Mouse (Mus musculus) brain, embryonic 14.5 days (tissue): ENCODE measurements around the gene Pml.

ENCODE experiments used
- CTCF ChIP-seq: fragments of 200-500 bp; IDR thresholded peaks from 2 replicates; pipeline ENCODE4 v1.5.1; 2012; ENCODE audit warnings: inconsistent platforms, mild to moderate bottlenecking, moderate library complexity, borderline replicate concordance; ENCODE audit not compliant: insufficient read depth, insufficient read length; ENCODE audit errors: extremely low read depth
- POLR2A ChIP-seq: fragments of 200-500 bp; IDR thresholded peaks from 2 replicates; pipeline ENCODE4 v1.6.1; 2012; ENCODE audit warnings: mild to moderate bottlenecking, inconsistent platforms, borderline replicate concordance; ENCODE audit not compliant: poor library complexity, insufficient read depth, insufficient read length, severe bottlenecking; ENCODE audit errors: extremely low read depth

- TF ChIP-seq CTCF (no peak), POLR2A (no peak)
Measured at GRCm38 (mm10) chr9:58271109-58271508, 21.5 kb upstream of the Pml start.
